Mouse (Mus musculus): ENCODE data around the gene Kcnc2.

GRCm38 (mm10) chr10:112272171-112272570, 1.2 kb downstream of the Kcnc2 start:
- no peak for TF ChIP-seq POLR2A (IDR thresholded peaks at IDR 0.05; ENCODE audit: borderline replicate concordance, extremely low read depth, insufficient read depth, insufficient read length, poor library complexity, severe bottlenecking)
- no peak for TF ChIP-seq CTCF (IDR thresholded peaks at IDR 0.05; ENCODE audit: borderline replicate concordance, extremely low read depth, insufficient read depth, insufficient read length)

All from brain, embryonic 14.5 days (tissue).